Mouse (Mus musculus) stomach, postnatal 0 days (tissue): Measurements from ENCODE around the gene H2-DMa.
A peak's percentile ranks its signal among the peaks of the same experiment; 100 is the strongest.

Source experiments
- CTCF ChIP-seq: IDR thresholded peaks from 2 replicates; pipeline ENCODE4 v1.5.1; 2016; ENCODE audit warnings: antibody characterized with exemption, low read depth, mild to moderate bottlenecking, moderate library complexity
- EP300 ChIP-seq: optimal IDR thresholded peaks from 2 replicates; pipeline ENCODE3; 2016; ENCODE audit warnings: antibody characterized with exemption

GRCm38 (mm10) chr17:34177179-34177578 is 57.8 kb downstream of the H2-DMa start:
- peak; percentile 53 for TF ChIP-seq CTCF
- no peak for TF ChIP-seq EP300
